Mouse (Mus musculus): ENCODE measurements around the gene Olfr787.

The Olfr787 gene

GRCm38 (mm10) chr10:129461562-129461961 is at the start of gene Olfr787:
Gene Olfr787 (plus strand): TSS chr10:129461862.
- no peak for DNase-seq (ENCODE audit: low read depth, low spot score)

- DNase-seq (ENCODE audit: low read depth, low spot score): no peak
Observed at GRCm38 (mm10) chr10:129427006-129427405, 34.7 kb upstream of the Olfr787 start, which contains the start of gene Olfr786. Gene Olfr786 (plus strand): TSS chr10:129427306.

GRCm38 (mm10) chr10:129470698-129471097 is 9.0 kb downstream of the Olfr787 start, which contains the start of gene Olfr788:
Gene Olfr788 (plus strand): TSS chr10:129470998.
- DNase-seq (ENCODE audit: low read depth, low spot score): no peak

- DNase-seq (ENCODE audit: low read depth, low spot score): no peak
Observed at GRCm38 (mm10) chr10:129473256-129473655, 11.6 kb downstream of the Olfr787 start.

- no peak for DNase-seq (ENCODE audit: low read depth, low spot score)
Observed at GRCm38 (mm10) chr10:129473723-129474122, 12.1 kb downstream of the Olfr787 start.

GRCm38 (mm10) chr10:129484452-129484851 is 22.8 kb downstream of the Olfr787 start, which contains the start of gene Olfr789:
Gene Olfr789 (plus strand): TSS chr10:129484752.
- DNase-seq (ENCODE audit: low read depth, low spot score): no peak

GRCm38 (mm10) chr10:129490101-129490500 is 28.4 kb downstream of the Olfr787 start:
- no peak for DNase-seq (ENCODE audit: low read depth, low spot score)

DNA sequence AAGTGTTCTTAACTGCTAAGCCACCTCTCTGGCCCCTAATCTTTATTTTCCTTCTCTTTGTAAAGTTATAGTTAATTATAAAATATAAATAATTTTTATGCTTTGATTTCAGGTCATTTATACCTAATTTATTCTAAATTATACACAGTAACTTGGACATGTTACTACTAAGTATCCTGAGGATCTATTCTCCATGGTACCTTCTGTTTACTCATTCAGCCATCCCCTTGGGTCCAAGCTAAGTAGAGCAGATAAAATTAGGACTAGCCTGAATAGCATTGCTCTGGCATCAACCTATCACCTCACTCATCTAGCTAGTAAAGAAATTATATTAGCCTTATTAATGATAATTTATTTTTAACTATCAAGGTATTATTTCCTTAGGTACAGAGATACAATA is 36.5 kb downstream of the Olfr787 start, which contains the start of gene Olfr790:
Gene Olfr790 (plus strand): TSS at position 301 of the 400 bp plus-strand sequence.
- DNase-seq (ENCODE audit: low read depth, low spot score): no peak

Data from retina, postnatal 7 days (tissue).